Mouse (Mus musculus) myocyte (in vitro differentiated cells): ENCODE results near the gene Zfp367.

ENCODE experiments used
- POLR2A ChIP-seq: IDR thresholded peaks from one replicate; pipeline ENCODE4 v1.6.1; 2011; ENCODE audit warnings: low read depth, mild to moderate bottlenecking, control low read depth, moderate library complexity; ENCODE audit not compliant: insufficient read length
- SRF ChIP-seq: IDR thresholded peaks from one replicate; pipeline ENCODE4 v1.6.1; 2011; ENCODE audit warnings: low read depth; ENCODE audit not compliant: control insufficient read depth, insufficient read length

- TF ChIP-seq POLR2A (no peak), SRF (no peak)
These were observed 60.2 kb downstream of the Zfp367 start for GRCm38 (mm10) chr13:64092752-64093151.
